Mouse (Mus musculus) thymus, adult 2 months (tissue): Measurements from ENCODE around the gene Sgf29.

Experiments used
- CTCF ChIP-seq: fragments of 200-500 bp; IDR thresholded peaks from 2 replicates; pipeline ENCODE4 v1.5.1; 2012; ENCODE audit warnings: mild to moderate bottlenecking, control low read depth, low read length, moderate library complexity, borderline replicate concordance; ENCODE audit not compliant: control insufficient read depth, poor library complexity, insufficient read depth; ENCODE audit errors: extremely low read depth
- POLR2A ChIP-seq: fragments of 200-500 bp; IDR thresholded peaks from 2 replicates; pipeline ENCODE4 v1.6.1; 2012; ENCODE audit warnings: mild to moderate bottlenecking, low read length, control low read depth, moderate library complexity; ENCODE audit not compliant: control insufficient read depth, poor library complexity, insufficient read depth; ENCODE audit errors: extremely low read depth

GRCm38 (mm10) chr7:126695210-126695611 is 46.1 kb downstream of the Sgf29 start, which contains the start of gene Bola2:
- TF ChIP-seq CTCF, result no peak
- TF ChIP-seq POLR2A, result no peak
